Mouse (Mus musculus) MEL (cell line): ENCODE data around the gene Serpinb8. TPM values are rescaled to one million over a fixed set of nuclear protein-coding genes. Genes with fewer than 3 reads are reported as not detected.

Source experiments
- DNase-seq: peaks from one replicate; pipeline ENCODE4 v3.0.0; 2011; ENCODE audit warnings: low read depth, low spot score
- H3K27ac ChIP-seq: 2 replicates; pipeline ENCODE4 v1.5.1; 2012; ENCODE audit warnings: low read depth, mild to moderate bottlenecking, control low read depth, low read length, moderate library complexity; ENCODE audit not compliant: control insufficient read depth
- H3K27me3 ChIP-seq, 2 experiments: fragments of 150-350 bp in 1 of 2; sonication (generic) in 1 of 2; 2 replicates each; pipeline ENCODE4 v1.6.1; 2012; ENCODE audit warnings: low read length in 2 of 2, mild to moderate bottlenecking in 2 of 2, improper control_type of control experiment in 1 of 2, moderate library complexity in 1 of 2; ENCODE audit not compliant: insufficient read depth in 2 of 2, control insufficient read depth in 1 of 2
- H3K36me3 ChIP-seq, 2 experiments: 2 replicates each; pipeline ENCODE4 v1.6.1; 2012 to 2014; ENCODE audit warnings: low read length in 2 of 2, improper control_type of control experiment in 1 of 2, inconsistent platforms in 1 of 2, mild to moderate bottlenecking in 1 of 2; ENCODE audit not compliant: insufficient read depth in 2 of 2, control insufficient read depth in 1 of 2
- H3K4me1 ChIP-seq, 2 experiments: fragments of 150-350 bp in 1 of 2; sonication (generic) in 1 of 2; 2 replicates each; pipeline ENCODE4 v1.6.1; 2012; ENCODE audit warnings: low read length in 2 of 2, improper control_type of control experiment in 1 of 2, mild to moderate bottlenecking in 1 of 2; ENCODE audit not compliant: insufficient read depth in 2 of 2, control insufficient read depth in 1 of 2
- H3K4me3 ChIP-seq, 2 experiments: fragments of 150-350 bp in 1 of 2; sonication (generic) in 1 of 2; 2 replicates each; pipeline ENCODE4 v1.5.1; 2012; ENCODE audit warnings: low read depth in 2 of 2, low read length in 2 of 2, mild to moderate bottlenecking in 2 of 2, moderate library complexity in 2 of 2, control low read depth in 1 of 2, improper control_type of control experiment in 1 of 2; ENCODE audit not compliant: control insufficient read depth in 1 of 2, insufficient read depth in 1 of 2
- H3K79me2 ChIP-seq: 2 replicates; pipeline ENCODE4 v1.6.1; 2012; ENCODE audit warnings: mild to moderate bottlenecking, low read length, moderate library complexity; ENCODE audit not compliant: control insufficient read depth, poor library complexity, insufficient read depth
- H3K9ac ChIP-seq: 2 replicates; pipeline ENCODE4 v1.6.1; 2012; ENCODE audit warnings: low read depth, mild to moderate bottlenecking, control low read depth, low read length, moderate library complexity; ENCODE audit not compliant: control insufficient read depth, poor library complexity, severe bottlenecking
- H3K9me3 ChIP-seq: fragments of 150-350 bp; sonication (generic); replicated peaks from 2 replicates; pipeline ENCODE4 v1.6.1; 2012; ENCODE audit warnings: mild to moderate bottlenecking, low read length, improper control_type of control experiment, moderate library complexity; ENCODE audit not compliant: insufficient read depth
- BHLHE40 ChIP-seq: IDR thresholded peaks from 2 replicates; pipeline ENCODE4 v1.6.1; 2012; ENCODE audit warnings: low read depth, mild to moderate bottlenecking, inconsistent platforms, low read length, improper control_type of control experiment, borderline replicate concordance
- CTCF ChIP-seq, 3 experiments: IDR thresholded peaks in 2 of 3; conservative IDR thresholded peaks in 1 of 3; 2 replicates each; pipeline ENCODE4 v1.5.1; 2011 to 2012; ENCODE audit warnings: low read length in 3 of 3, low read depth in 2 of 3, mild to moderate bottlenecking in 2 of 3, improper control_type of control experiment in 1 of 3, inconsistent platforms in 1 of 3, mixed read lengths in 1 of 3, moderate library complexity in 1 of 3; ENCODE audit not compliant: control insufficient read depth in 1 of 3, insufficient read depth in 1 of 3, poor library complexity in 1 of 3, severe bottlenecking in 1 of 3
- ELF1 ChIP-seq: IDR thresholded peaks from 2 replicates; pipeline ENCODE4 v1.6.1; 2014; ENCODE audit warnings: low read depth, mild to moderate bottlenecking, inconsistent platforms, low read length, improper control_type of control experiment, moderate library complexity
- ETS1 ChIP-seq: IDR thresholded peaks from 2 replicates; pipeline ENCODE4 v1.6.1; 2012; ENCODE audit warnings: low read depth, mild to moderate bottlenecking, inconsistent platforms, low read length, improper control_type of control experiment, moderate library complexity
- KAT2A ChIP-seq: conservative IDR thresholded peaks from 2 replicates; pipeline ENCODE4 v1.6.1; 2012; ENCODE audit warnings: low read depth, low read length, improper control_type of control experiment, inconsistent platforms
- MAFK ChIP-seq: IDR thresholded peaks from 2 replicates; pipeline ENCODE4 v1.6.1; 2011; ENCODE audit warnings: low read depth, mild to moderate bottlenecking, low read length, improper control_type of control experiment, borderline replicate concordance
- POLR2AphosphoS2 ChIP-seq: IDR thresholded peaks from 2 replicates; pipeline ENCODE4 v1.6.1; 2011; ENCODE audit warnings: low read length, improper control_type of control experiment
- POLR2AphosphoS5 ChIP-seq: IDR thresholded peaks from 2 replicates; pipeline ENCODE4 v1.6.1; 2012; ENCODE audit warnings: low read depth, borderline replicate concordance, mild to moderate bottlenecking, inconsistent platforms, low read length, moderate library complexity, mixed read lengths
- RCOR1 ChIP-seq: IDR thresholded peaks from 2 replicates; pipeline ENCODE4 v1.6.1; 2012; ENCODE audit warnings: low read depth, mild to moderate bottlenecking, inconsistent platforms, low read length, improper control_type of control experiment
- SIN3A ChIP-seq: IDR thresholded peaks from 2 replicates; pipeline ENCODE4 v1.6.1; 2012; ENCODE audit warnings: low read length, improper control_type of control experiment, inconsistent platforms
- TCF12 ChIP-seq: IDR thresholded peaks from 2 replicates; pipeline ENCODE4 v1.6.1; 2014; ENCODE audit warnings: low read depth, mild to moderate bottlenecking, inconsistent platforms, low read length, improper control_type of control experiment, moderate library complexity
- UBTF ChIP-seq: IDR thresholded peaks from 2 replicates; pipeline ENCODE4 v1.6.1; 2012; ENCODE audit warnings: low read depth, mild to moderate bottlenecking, inconsistent platforms, low read length, improper control_type of control experiment, moderate library complexity, borderline replicate concordance; ENCODE audit not compliant: insufficient read depth
- ZMIZ1 ChIP-seq: IDR thresholded peaks from 2 replicates; pipeline ENCODE4 v1.6.1; 2012; ENCODE audit warnings: low read depth, mild to moderate bottlenecking, inconsistent platforms, low read length, improper control_type of control experiment, moderate library complexity
- polyA plus RNA-seq, 2 experiments: library from polyadenylated mRNA; stranded (reverse) in 1 of 2; unstranded in 1 of 2; fragments of >175 nt in 1 of 2; fragments of >200 nt in 1 of 2; gene quantifications; 2 replicates each; pipeline versions ENCODE4 v1.2.1 to v1.2.4; 2012; ENCODE audit warnings: low replicate concordance in 2 of 2, low read depth in 1 of 2; ENCODE audit not compliant: insufficient read length in 2 of 2, insufficient read depth in 1 of 2, missing spikeins in 1 of 2
- total RNA-seq: library from RNA; depleted of rRNA; stranded (reverse); fragments of 300-350 nt; gene quantifications from 2 replicates; pipeline ENCODE4 v1.2.3, GENCODE M21; 2012; rRNA removed

Gene Serpinb8
- total and polyA plus RNA-seq, 3 experiments, result not detected

DNA sequence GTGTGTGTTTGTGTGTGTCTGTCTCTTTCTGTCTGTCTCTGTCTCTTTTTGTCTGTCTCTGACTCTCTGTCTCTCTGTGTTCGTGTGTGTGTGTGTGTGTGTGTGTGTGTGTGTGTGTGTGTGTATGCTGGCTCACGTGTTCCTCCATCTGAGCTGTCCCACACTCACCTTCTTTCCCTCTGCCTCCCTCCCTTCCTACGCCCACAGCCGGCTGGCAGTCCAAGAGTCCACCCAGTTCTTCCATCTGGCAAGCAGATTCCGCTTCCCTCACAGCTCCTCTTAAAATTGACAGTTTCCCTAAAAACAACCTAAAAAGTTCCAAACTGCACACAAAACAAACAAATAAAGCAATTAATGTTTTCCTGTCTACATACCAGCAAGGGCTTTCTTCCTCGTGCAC, 55.3 kb downstream of the Serpinb8 start:
- Histone ChIP-seq H3K4me1 (peaks cover 0 to 6% of the 10 kb centered on the region in 2 experiments; a peak in 1 of 4 replicates), H3K79me2 (no peaks in the 10 kb centered on the region), H3K36me3 (no peaks in the 10 kb centered on the region), H3K4me3 (no peak overlapping the region), H3K27me3 (no peaks in the 10 kb centered on the region), H3K9me3 (no peaks in the 10 kb centered on the region), H3K27ac (no peak overlapping the region), H3K9ac (no peak overlapping the region)
- no peak for TF ChIP-seq MAFK
- TF ChIP-seq TCF12, result no peak
- TF ChIP-seq KAT2A, result no peak
- no peak for TF ChIP-seq ETS1
- no peak for DNase-seq

DNA sequence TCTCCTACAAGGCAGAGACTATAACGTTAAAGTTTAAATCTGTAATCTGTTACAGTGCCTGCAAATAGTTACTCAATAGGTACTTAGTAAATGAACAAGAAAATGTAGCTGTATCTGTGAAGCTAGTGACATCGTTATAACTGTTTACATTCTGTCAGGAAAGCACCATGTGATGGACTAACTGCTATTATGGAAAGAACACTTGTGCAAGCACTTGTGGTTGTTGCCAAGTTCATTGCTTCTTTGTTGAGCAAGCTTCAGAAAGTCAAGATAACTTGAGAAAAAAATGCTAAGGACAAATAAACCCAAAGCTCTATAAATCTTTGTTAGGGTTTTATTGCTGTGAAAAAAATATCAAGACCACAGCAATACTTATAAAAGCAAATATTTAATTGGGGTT, 67.9 kb downstream of the Serpinb8 start:
- no peak overlapping the region for H3K27ac ChIP-seq
- H3K9ac ChIP-seq, result no peak overlapping the region
- no peak for DNase-seq
- no peaks in the 10 kb centered on the region for H3K9me3 ChIP-seq
- TF ChIP-seq SIN3A (no peak), RCOR1 (no peak), POLR2AphosphoS2 (no peak), CTCF (IDR thresholded peaks at IDR 0.05 in 2 of 3, conservative IDR thresholded peaks at IDR 0.05 in 1 of 3; ENCODE audit: control insufficient read depth in 1 of 3, insufficient read depth in 1 of 3, low read depth in 2 of 3, low read length in 3 of 3, poor library complexity in 1 of 3, severe bottlenecking in 1 of 3) (no peak), BHLHE40 (no peak), ELF1 (no peak), ZMIZ1 (no peak), POLR2AphosphoS5 (no peak), UBTF (no peak)
- H3K4me3 ChIP-seq, result no peak overlapping the region
- H3K4me1 ChIP-seq, result no peaks in the 10 kb centered on the region
- no peaks in the 10 kb centered on the region for H3K27me3 ChIP-seq
- no peaks in the 10 kb centered on the region for H3K36me3 ChIP-seq
- H3K79me2 ChIP-seq, result no peaks in the 10 kb centered on the region

Other genes with a start within 250 kb of the Serpinb8 start
- gene Serpinb11, start 228.8 kb upstream of the Serpinb8 start, total RNA-seq, result not detected in 2 replicates
- gene Serpinb11, start 228.8 kb upstream of the Serpinb8 start, polyA plus RNA-seq, result not detected
- not detected in 2 replicates for gene Serpinb7, start 190.4 kb upstream of the Serpinb8 start, total RNA-seq
- gene Serpinb7, start 190.4 kb upstream of the Serpinb8 start, polyA plus RNA-seq, result not detected
- not detected in 2 replicates for gene Serpinb2, start 78.6 kb upstream of the Serpinb8 start, total RNA-seq
- not detected for gene Serpinb2, start 78.6 kb upstream of the Serpinb8 start, polyA plus RNA-seq